Mouse (Mus musculus): ENCODE data around the gene Ubqln1.

GRCm38 (mm10) chr13:58204202-58204601, 11.3 kb downstream of the Ubqln1 start:
- TF ChIP-seq TCF12 (IDR thresholded peaks at IDR 0.05; ENCODE audit: low read depth, low read length) = no peak
- TF ChIP-seq CTCF (IDR thresholded peaks at IDR 0.05 in 2 of 3, conservative IDR thresholded peaks at IDR 0.05 in 1 of 3; ENCODE audit: control insufficient read depth in 1 of 3, insufficient read depth in 1 of 3, low read depth in 2 of 3, low read length in 3 of 3, poor library complexity in 1 of 3, severe bottlenecking in 1 of 3) = no peak
